Mouse (Mus musculus) embryonic facial prominence, embryonic 12.5 days (tissue): ENCODE data around the gene Myl7. TPM values are rescaled to one million over a fixed set of nuclear protein-coding genes. Genes with fewer than 3 reads are reported as not detected.

Experiments
- ATAC-seq: fragments of 200-750 bp; cut with Nextera tagmentation; 2 replicates; pipeline ENCODE4 v1.8.0; 2017; ENCODE audit not compliant: insufficient number of reproducible peaks, insufficient read depth, low FRiP score, low TSS enrichment
- H3K27ac ChIP-seq: fragments of 300-500 bp; sonication (generic); 2 replicates; pipeline ENCODE4 v1.5.1; 2016; ENCODE audit warnings: mild to moderate bottlenecking
- H3K27me3 ChIP-seq: fragments of 300-500 bp; sonication (generic); 2 replicates; pipeline ENCODE4 v1.6.1; 2016; ENCODE audit warnings: mild to moderate bottlenecking, moderate library complexity
- H3K36me3 ChIP-seq: fragments of 300-500 bp; sonication (generic); 2 replicates; pipeline ENCODE4 v1.6.1; 2016; ENCODE audit warnings: mild to moderate bottlenecking
- H3K4me1 ChIP-seq: fragments of 300-500 bp; sonication (generic); 2 replicates; pipeline ENCODE4 v1.6.1; 2016
- H3K4me2 ChIP-seq: fragments of 300-500 bp; sonication (generic); replicated peaks from 2 replicates; pipeline ENCODE4 v1.6.1; 2016; ENCODE audit warnings: mild to moderate bottlenecking, moderate library complexity
- H3K4me3 ChIP-seq: fragments of 300-500 bp; sonication (generic); 2 replicates; pipeline ENCODE4 v1.5.1; 2016; ENCODE audit warnings: mild to moderate bottlenecking
- H3K9ac ChIP-seq: fragments of 300-500 bp; sonication (generic); 2 replicates; pipeline ENCODE4 v1.6.1; 2016; ENCODE audit warnings: mild to moderate bottlenecking, moderate library complexity
- H3K9me3 ChIP-seq: fragments of 300-500 bp; sonication (generic); 2 replicates; pipeline ENCODE4 v1.6.1; 2016; ENCODE audit warnings: mild to moderate bottlenecking, moderate library complexity
- WGBS: fragments of 180-500 bp; shearing (Covaris S2); methylation state at CpG from one replicate; pipeline ENCODE4 v1.1.7; 2016; 5-methylcytosine and 5-hydroxymethylcytosine counted together
- polyA plus RNA-seq: library from polyadenylated mRNA; unstranded; fragments of >200 nt; fragmentation: Nextera tagmentation; extraction: Ambion mirVana; gene quantifications from 2 replicates; pipeline ENCODE4 v1.2.1, GENCODE M21; 2016

Gene Myl7
- polyA plus RNA-seq, 1 experiment from 2014 or later, result 2.0 TPM

DNA sequence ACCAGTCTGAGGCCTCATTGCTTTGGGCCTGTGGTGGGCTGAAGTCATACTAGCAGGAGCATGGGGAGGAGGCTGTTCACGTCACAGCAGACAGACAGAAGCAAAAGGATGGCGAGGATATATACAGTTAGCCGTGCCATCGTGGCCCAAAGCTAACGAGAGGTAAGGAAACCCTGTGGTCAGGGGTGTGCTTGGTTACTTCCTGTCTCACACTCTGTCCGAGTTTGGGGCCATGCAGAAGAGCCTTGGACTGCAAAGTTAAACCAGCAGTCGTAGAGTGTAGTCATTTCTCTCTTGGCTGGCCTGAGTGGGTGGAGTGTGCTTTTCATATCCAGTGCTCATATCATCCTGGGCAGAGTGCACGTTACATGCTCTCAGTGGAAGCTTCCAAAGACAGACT, 16.1 kb downstream of the Myl7 start:
- WGBS, result 69% methylated on average over 8 of the region's 8 CpGs
- ATAC-seq, result no peak
- Histone ChIP-seq H3K27me3 (no peaks in the 10 kb centered on the region), H3K9ac (no peak overlapping the region), H3K9me3 (no peaks in the 10 kb centered on the region), H3K4me3 (no peak overlapping the region), H3K27ac (no peak overlapping the region), H3K36me3 (no peaks in the 10 kb centered on the region), H3K4me2 (no peak overlapping the region), H3K4me1 (peaks cover 14% of the 10 kb centered on the region; the same call in 1 of the 2 replicates)

DNA sequence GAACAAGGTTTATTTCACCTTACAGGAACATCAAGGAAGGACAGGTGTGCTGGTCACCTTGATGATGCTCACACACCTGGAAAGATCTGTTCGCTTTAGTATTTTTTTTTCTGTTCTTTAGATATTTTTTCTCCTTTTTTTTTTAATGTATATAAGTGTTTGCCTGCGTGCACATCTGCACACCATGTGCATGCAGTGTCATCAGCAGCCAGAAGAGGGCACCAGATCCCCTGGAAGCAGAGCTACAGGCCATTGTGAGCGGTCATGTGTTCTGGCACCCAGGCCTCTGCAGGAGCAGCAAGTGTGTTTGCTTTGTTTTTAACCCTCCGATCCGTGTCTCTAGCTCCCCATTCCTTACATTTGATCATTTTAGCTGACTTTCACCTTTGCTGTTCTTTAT, 18.7 kb downstream of the Myl7 start:
- H3K9me3 ChIP-seq, result no peaks in the 10 kb centered on the region
- H3K27ac ChIP-seq, result no peak overlapping the region
- H3K4me2 ChIP-seq, result no peak overlapping the region
- no peak overlapping the region for H3K9ac ChIP-seq
- 56% methylated on average over 5 of the region's 5 CpGs for WGBS
- H3K36me3 ChIP-seq, result peaks cover 18% of the 10 kb centered on the region
- peaks cover 18% of the 10 kb centered on the region for H3K4me1 ChIP-seq
- no peaks in the 10 kb centered on the region for H3K27me3 ChIP-seq
- no peak for ATAC-seq
- no peak overlapping the region for H3K4me3 ChIP-seq

DNA sequence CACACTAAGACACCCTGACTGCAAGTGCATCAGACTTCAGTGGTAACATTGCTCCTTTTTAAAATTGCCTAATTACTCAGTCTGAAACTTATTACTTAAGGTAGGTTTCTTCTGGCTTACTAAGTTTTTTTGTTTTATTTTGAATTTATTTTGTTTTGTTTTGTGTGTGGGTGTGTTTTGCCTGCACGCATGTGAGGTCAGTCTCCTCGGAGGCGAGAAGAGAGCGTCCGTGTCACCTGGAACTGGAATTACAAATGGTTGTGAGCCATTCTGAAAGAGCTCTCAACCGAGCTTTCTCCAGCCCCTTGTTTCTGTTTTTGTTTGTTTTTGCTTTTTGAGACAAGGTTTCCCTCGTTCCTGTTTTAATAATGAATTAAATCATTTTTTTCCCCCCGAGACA, 19.9 kb downstream of the Myl7 start:
- Histone ChIP-seq H3K36me3 (peaks cover 30% of the 10 kb centered on the region), H3K4me2 (peak overlapping the region; percentile 60), H3K27me3 (no peaks in the 10 kb centered on the region), H3K9me3 (no peaks in the 10 kb centered on the region), H3K27ac (peak overlapping the region; percentile 89), H3K9ac (peak overlapping the region; percentile 71; the same call in 1 of the 2 replicates), H3K4me3 (peak overlapping the region; percentile 61), H3K4me1 (peaks cover 18% of the 10 kb centered on the region)
- WGBS, result 44% methylated on average over 8 of the region's 8 CpGs
- no peak for ATAC-seq

DNA sequence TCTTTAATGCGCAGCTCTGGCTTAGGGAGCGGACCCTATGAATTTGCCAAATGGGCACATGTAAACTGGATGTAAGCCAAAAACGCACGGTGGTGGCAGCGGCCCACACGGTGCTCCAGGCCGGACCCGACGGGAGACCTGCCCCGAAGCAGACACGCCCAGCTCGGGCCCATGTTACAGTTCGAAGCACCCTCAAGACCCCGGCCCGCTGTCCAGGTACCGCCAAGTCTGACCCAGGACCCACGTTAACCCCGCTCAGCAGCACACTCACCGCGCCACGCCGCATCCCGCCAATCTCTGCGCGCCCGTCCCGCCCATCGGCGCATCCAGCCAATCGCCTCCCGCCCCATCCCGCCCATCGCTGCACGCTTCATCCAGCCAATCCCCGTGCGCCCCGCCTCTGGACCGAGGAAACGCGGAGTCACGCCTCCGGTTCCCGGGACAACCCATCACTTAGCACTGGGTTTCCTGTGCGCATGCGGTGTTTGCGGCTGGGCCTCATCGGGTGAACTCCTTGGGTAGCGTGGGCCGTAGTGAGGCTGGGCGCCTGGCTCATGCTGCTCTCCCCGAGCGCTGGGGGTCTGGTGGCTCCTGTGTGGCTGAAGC, 20.6 kb downstream of the Myl7 start, which contains the start of gene Pold2:
Pold2 (minus strand) TSS at position 372 of the 606 bp plus-strand sequence.
- peak within 1 kb of the TSS; percentile 89 for H3K27ac ChIP-seq
- ATAC-seq, result peak; percentile 98
- peaks cover 37% of the 10 kb centered on the region for H3K36me3 ChIP-seq
- no peaks in the 10 kb centered on the region for H3K27me3 ChIP-seq
- H3K4me2 ChIP-seq, result peak within 1 kb of the TSS; percentile 60
- H3K4me1 ChIP-seq, result peaks cover 18% of the 10 kb centered on the region
- under 1% methylated on average over 50 of the region's 52 CpGs for WGBS
- no peaks in the 10 kb centered on the region for H3K9me3 ChIP-seq
- H3K4me3 ChIP-seq, result peak within 1 kb of the TSS; percentile 61
- H3K9ac ChIP-seq, result peak within 1 kb of the TSS; percentile 71

DNA sequence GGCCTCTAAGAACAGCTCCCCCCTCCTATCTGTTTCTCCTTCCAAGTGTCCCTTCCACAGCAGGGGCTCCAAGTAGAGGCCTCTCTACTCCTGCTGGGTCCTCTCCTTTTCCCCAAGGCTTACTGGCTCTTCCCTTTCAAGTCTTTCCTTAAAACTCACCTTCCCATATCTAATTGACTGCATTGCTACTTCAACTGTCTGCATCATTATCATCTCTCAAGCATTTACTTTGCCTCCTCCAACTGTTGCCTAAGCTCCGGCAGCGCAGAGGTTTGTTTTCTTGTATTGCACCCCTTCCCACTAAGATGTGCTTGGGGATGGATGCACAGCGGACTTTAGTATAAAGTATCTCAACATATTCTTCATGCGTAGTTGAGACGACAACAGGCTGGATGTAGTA, 21.2 kb downstream of the Myl7 start:
- H3K9me3 ChIP-seq, result no peaks in the 10 kb centered on the region
- H3K27ac ChIP-seq, result no peak overlapping the region
- 5% methylated on average over 5 of the region's 5 CpGs for WGBS
- ATAC-seq, result no peak
- no peaks in the 10 kb centered on the region for H3K27me3 ChIP-seq
- peak overlapping the region; percentile 60 for H3K4me2 ChIP-seq
- peaks cover 18% of the 10 kb centered on the region for H3K4me1 ChIP-seq
- H3K36me3 ChIP-seq, result peaks cover 43% of the 10 kb centered on the region
- peak overlapping the region; percentile 71 for H3K9ac ChIP-seq
- peak overlapping the region; percentile 61 for H3K4me3 ChIP-seq

DNA sequence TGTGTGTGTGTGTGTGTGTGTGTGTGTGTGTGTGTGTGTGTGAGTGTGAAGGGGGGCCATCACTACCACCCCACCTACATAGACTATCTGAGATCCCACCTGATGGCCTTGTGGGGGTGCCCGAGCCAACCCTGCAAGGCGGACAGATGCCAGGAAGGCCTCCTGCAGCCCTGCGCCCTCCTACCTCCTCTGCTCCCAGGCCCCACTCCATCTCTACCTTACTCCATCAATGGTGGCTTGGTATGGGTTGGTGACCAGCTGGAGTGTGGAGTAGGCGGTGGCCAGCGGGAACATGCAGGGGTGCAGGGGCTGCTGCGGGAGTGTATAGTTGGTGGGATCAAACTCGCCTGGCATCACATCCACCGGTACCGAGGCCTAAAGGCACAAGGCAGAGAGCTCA, 25.4 kb downstream of the Myl7 start:
- ATAC-seq, result no peak
- H3K36me3 ChIP-seq, result peaks cover 76% of the 10 kb centered on the region

DNA sequence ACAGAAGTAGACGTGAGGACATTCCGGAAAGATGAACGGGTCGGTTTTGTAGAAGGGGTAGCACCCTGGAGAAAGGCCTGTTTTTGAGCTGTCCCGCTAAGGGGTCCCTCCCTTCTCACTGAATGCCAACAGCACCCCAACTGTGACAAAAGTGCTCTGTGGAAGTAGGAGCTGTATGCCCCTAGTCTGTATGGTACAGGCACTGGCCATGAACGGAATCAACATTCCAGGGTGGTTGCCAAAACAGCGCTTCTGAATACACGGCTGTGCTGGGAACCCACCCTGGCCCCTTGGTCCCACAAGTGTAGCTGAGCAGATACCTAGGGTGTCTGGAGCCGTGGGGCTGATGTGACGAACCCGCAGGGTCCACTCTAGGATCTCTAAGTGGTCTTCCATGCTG, 25.9 kb downstream of the Myl7 start:
- H3K9me3 ChIP-seq, result no peaks in the 10 kb centered on the region
- H3K36me3 ChIP-seq, result peaks cover 76% of the 10 kb centered on the region
- no peak overlapping the region for H3K27ac ChIP-seq
- H3K4me1 ChIP-seq, result peaks cover 18% of the 10 kb centered on the region
- no peaks in the 10 kb centered on the region for H3K27me3 ChIP-seq
- no peak for ATAC-seq
- no peak overlapping the region for H3K4me3 ChIP-seq
- no peak overlapping the region for H3K4me2 ChIP-seq
- WGBS, result 96% methylated on average over 11 of the region's 11 CpGs
- H3K9ac ChIP-seq, result no peak overlapping the region

More for the DNA sequence above, 25.4 kb downstream of the Myl7 start:
- H3K4me3 ChIP-seq, result no peak overlapping the region
- H3K27ac ChIP-seq, result no peak overlapping the region
- no peak overlapping the region for H3K4me2 ChIP-seq
- no peaks in the 10 kb centered on the region for H3K9me3 ChIP-seq
- H3K27me3 ChIP-seq, result no peaks in the 10 kb centered on the region
- peaks cover 18% of the 10 kb centered on the region for H3K4me1 ChIP-seq
- 94% methylated on average over 9 of the region's 9 CpGs for WGBS
- no peak overlapping the region for H3K9ac ChIP-seq

DNA sequence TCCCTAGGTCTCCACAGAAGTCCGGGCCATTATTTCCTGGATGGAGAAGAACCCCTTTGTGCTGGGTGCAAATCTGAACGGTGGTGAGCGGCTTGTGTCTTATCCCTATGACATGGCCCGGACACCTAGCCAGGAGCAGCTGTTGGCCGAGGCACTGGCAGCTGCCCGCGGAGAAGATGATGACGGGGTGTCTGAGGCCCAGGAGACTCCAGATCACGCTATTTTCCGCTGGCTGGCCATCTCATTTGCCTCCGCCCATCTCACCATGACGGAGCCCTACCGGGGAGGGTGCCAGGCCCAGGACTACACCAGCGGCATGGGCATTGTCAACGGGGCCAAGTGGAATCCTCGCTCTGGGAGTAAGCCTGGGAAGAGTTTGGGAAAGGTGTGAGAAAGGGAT, 28.5 kb downstream of the Myl7 start:
- H3K4me1 ChIP-seq, result no peaks in the 10 kb centered on the region
- no peak overlapping the region for H3K4me2 ChIP-seq
- no peak overlapping the region for H3K9ac ChIP-seq
- H3K27me3 ChIP-seq, result no peaks in the 10 kb centered on the region
- H3K4me3 ChIP-seq, result no peak overlapping the region
- H3K27ac ChIP-seq, result no peak overlapping the region
- no peak for ATAC-seq
- 93% methylated on average over 16 of the region's 16 CpGs for WGBS
- H3K36me3 ChIP-seq, result peaks cover 66% of the 10 kb centered on the region
- no peaks in the 10 kb centered on the region for H3K9me3 ChIP-seq

DNA sequence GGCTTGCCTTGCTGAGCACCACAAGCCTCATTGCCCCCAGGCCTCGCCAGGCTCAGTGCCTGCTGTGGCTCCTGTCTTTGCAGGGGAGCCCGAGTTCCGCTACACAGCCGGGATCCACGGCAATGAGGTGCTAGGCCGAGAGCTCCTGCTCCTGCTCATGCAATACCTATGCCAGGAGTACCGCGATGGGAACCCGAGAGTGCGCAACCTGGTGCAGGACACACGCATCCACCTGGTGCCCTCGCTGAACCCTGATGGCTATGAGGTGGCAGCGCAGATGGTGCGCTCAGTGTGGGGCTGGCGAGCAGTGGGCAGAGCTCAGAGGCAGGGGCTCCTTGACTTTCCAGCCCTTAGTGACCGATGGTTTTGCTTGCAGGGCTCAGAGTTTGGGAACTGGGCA, 29.3 kb downstream of the Myl7 start:
- 93% methylated on average over 16 of the region's 16 CpGs for WGBS
- Histone ChIP-seq H3K27me3 (no peaks in the 10 kb centered on the region), H3K36me3 (peaks cover 59% of the 10 kb centered on the region), H3K9ac (no peak overlapping the region), H3K9me3 (no peaks in the 10 kb centered on the region), H3K4me1 (no peaks in the 10 kb centered on the region), H3K27ac (no peak overlapping the region), H3K4me2 (no peak overlapping the region), H3K4me3 (no peak overlapping the region)
- ATAC-seq, result no peak

DNA sequence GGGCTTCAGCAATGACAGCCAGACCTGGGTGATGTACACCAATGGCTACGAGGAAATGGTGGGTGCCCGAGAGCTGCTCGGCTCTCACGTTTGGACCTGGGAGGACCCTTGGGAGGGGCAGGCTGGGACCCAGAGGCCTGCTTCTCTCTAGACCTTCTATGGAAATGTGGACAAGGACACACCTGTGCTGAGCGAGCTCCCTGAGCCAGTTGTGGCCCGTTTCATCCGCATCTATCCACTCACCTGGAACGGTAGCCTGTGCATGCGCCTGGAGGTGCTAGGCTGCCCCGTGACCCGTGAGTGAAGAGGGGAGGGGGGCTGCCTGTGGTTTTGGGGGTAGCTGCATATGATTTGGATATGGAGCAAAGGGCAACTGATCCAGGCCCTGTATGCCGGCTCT, 30.3 kb downstream of the Myl7 start:
- no peak for ATAC-seq
- H3K27me3 ChIP-seq, result no peaks in the 10 kb centered on the region
- H3K9me3 ChIP-seq, result no peaks in the 10 kb centered on the region
- 0 out of 2 replicates have a peak, but pooled peaks cover 1% of the 10 kb centered on the region for H3K4me1 ChIP-seq
- WGBS, result 93% methylated on average over 12 of the region's 12 CpGs
- no peak overlapping the region for H3K9ac ChIP-seq
- no peak overlapping the region for H3K4me3 ChIP-seq
- H3K4me2 ChIP-seq, result no peak overlapping the region
- H3K36me3 ChIP-seq, result peaks cover 48% of the 10 kb centered on the region
- no peak overlapping the region for H3K27ac ChIP-seq

DNA sequence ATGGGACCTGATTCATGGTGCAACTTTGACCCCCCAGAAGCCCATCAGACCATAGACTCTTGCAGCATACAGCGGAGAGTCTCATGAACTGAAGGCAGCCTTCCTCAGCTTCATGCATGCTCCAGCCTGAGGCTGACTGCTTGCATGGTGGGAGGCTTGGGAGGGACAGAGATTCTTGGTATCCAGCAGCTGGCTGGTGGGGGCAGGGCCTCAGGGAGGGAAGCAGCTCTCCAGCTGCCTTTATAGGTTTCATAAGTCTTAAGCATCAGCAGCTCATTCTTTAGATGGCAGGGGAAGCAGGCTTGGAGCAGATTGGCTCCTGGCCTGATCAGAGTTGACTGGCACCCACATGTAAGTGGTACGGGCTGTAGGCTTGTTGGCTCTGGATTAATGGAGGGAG, 31.4 kb downstream of the Myl7 start:
- ATAC-seq, result no peak
- H3K4me3 ChIP-seq, result no peak overlapping the region
- 89% methylated on average over 2 of the region's 2 CpGs for WGBS
- H3K9me3 ChIP-seq, result no peaks in the 10 kb centered on the region
- peaks cover 37% of the 10 kb centered on the region for H3K36me3 ChIP-seq
- no peak overlapping the region for H3K4me2 ChIP-seq
- H3K9ac ChIP-seq, result no peak overlapping the region
- H3K27me3 ChIP-seq, result peaks cover 1% of the 10 kb centered on the region
- H3K27ac ChIP-seq, result no peak overlapping the region
- H3K4me1 ChIP-seq, result peaks cover 10% of the 10 kb centered on the region

DNA sequence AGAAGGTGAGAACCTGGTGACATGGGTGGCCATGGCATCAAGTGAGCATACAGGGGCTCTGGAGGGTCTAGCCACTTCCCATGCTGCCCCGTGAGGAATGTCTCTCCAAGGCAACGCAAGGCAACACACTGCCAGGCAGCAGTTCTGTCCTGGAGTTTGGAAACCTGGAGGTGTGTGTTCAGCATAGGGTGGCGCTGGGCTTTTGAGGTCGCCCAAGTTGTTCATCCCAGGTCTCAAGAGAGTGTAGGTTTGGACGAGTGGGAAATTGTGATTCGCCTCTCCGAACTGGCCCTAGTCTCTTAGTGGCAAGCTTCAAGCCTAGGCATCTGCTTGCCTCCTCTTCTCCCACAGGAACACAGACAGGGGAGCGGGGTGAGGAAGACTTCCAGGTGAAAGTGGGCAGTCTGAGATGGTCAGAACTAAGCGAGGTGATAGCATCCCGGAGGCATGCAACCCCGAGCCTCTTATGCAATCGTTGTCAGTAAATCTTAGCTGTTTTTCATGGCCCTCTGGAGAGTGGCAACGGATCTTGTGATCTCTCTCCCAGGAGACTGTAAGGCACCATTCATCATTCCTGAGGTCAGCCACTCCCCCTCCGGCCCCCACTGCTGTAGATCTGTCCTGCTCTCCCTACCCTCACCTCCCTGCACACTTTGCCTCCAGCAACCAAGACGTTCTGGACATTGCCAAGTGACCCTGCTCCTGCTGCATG, 36.0 kb downstream of the Myl7 start:
- H3K27ac ChIP-seq, result no peak overlapping the region
- no peaks in the 10 kb centered on the region for H3K9me3 ChIP-seq
- H3K27me3 ChIP-seq, result peaks cover 22% of the 10 kb centered on the region
- H3K36me3 ChIP-seq, result 0 out of 2 replicates have a peak, but pooled peaks cover 6% of the 10 kb centered on the region
- ATAC-seq, result no peak
- H3K4me1 ChIP-seq, result peaks cover 21% of the 10 kb centered on the region
- H3K4me2 ChIP-seq, result peak overlapping the region; percentile 76
- 21% methylated on average over 15 of the region's 15 CpGs for WGBS
- H3K4me3 ChIP-seq, result peak overlapping the region; percentile 46
- H3K9ac ChIP-seq, result peak overlapping the region; percentile 58; the same call in 1 of the 2 replicates
